Mouse (Mus musculus) cortical plate, adult 2 months (tissue): Measurements from ENCODE around the gene Hoxa7.

ENCODE experiments used
- CTCF ChIP-seq: fragments of 200-500 bp; IDR thresholded peaks from 2 replicates; pipeline ENCODE4 v1.5.1; 2011; ENCODE audit warnings: mild to moderate bottlenecking, control low read depth, low read length; ENCODE audit not compliant: insufficient read depth; ENCODE audit errors: extremely low read depth
- POLR2A ChIP-seq: fragments of 200-500 bp; IDR thresholded peaks from 2 replicates; pipeline ENCODE4 v1.6.1; 2011; ENCODE audit warnings: mild to moderate bottlenecking, low read length, control low read depth; ENCODE audit not compliant: insufficient read depth; ENCODE audit errors: extremely low read depth

GRCm38 (mm10) chr6:52218643-52219215, 2.9 kb downstream of the Hoxa7 start:
- TF ChIP-seq CTCF (no peak), POLR2A (no peak)
